Mouse (Mus musculus): Measurements from ENCODE around the gene Cdca5.

The Cdca5 gene

DNA sequence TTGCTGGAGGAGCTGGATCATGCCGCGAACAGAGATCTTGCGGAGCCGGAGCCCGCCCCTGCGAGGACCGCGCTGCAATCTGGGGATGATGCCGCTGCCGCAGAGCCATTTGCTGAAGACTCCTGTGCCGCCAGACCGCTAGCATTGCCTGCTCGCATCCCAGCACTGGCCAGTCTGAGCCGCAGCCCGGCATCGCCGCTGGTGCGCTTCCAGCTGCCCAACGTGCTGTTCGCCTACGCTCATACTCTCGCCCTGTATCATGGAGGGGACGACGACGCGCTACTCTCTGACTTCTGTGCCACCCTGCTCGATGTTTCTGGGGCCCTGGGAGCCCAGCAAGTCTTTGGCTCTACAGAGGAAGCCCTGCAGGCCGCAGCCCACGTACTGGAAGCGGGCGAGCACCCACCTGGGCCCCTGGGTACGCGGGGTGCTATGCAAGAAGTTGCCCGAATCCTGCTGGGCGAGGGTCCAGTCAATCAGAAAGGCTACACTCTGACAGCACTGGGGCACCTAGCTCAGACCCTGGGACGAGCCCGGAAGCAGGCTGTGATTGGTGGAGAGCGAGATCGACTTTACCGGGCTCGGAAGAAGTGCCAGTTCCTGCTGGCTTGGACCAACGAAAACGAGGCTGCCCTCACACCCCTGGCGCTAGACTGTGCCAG is 23.0 kb upstream of the Cdca5 start:
- DNase-seq (ENCODE audit: low read depth, low spot score), result no peak

DNA sequence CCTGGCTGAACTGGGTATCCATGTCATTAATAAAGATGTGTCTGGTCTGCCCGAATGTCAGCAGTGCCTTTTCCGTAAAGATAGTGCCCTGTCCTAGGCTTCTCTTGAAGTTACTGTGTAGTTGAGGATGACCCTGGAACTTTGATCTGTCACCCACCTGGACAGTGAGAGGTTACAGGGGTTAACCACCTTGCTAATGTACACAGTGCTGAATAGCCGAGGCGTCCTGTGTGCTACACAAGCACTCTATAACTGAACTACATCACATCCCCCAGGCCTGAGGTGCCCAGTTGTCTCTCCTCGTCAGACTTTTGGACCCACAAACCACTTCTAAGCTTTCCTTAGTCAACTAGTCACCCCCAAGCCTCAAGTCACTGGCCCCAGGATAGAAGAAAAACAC is 22.4 kb upstream of the Cdca5 start:
- DNase-seq (ENCODE audit: low read depth, low spot score), result no peak

DNA sequence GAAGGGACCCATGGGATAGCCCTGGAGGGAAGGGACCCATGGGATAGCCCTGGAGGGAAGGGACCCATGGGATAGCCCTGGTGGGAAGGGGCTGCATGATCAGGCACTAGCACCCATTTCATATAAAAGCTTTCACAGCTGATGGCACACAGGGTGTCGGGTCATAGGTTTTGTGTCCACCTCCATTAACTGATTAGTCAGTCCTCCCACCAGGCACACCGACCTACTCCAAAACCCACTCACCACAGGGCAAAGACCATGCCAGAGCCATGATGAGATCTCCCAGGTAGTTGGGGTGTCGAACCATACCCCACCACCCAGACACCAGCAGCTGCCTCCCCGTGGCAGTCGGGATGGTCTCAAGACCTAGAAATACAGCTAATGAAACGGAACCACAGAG is 21.7 kb upstream of the Cdca5 start:
- no peak for DNase-seq (ENCODE audit: low read depth, low spot score)

GRCm38 (mm10) chr19:6066571-6066970 is 18.2 kb upstream of the Cdca5 start:
- no peak for DNase-seq (ENCODE audit: low read depth, low spot score)

- no peak for DNase-seq (ENCODE audit: low read depth, low spot score)
Observed at GRCm38 (mm10) chr19:6067011-6067723, 17.6 kb upstream of the Cdca5 start.

DNA sequence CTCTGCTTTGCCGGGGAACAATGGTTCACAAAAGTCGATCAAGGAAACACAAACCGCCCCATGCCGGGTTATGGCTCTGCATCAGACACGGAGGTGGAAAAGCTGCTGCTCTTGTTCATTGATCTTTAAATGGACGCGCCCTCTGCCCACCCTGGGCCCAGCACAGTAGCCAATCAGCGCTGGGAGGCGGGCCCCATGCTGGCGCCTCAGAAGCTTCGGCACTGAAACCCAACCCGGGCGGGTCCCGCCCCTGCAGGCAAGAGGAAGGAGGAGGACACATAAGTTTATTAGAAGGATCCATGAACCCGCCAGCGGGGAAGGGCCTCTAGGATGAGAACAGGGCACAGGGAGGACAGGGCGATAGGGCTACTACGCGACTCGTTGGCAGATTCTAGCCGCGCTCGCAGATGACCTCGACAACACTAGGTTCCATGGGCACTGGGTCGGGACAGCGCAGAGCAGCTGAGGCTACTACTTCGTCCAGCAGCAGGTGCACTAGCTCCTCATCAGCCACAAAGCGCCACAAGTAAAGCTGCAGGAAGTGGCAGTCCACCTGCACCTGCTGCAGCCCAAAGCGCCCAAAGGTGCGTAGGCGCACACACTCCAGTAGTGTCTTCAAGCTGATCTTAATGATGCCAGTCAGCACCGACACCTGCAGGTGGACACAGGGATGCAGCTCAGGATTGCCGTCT is 16.9 kb upstream of the Cdca5 start, which contains the start of gene Tm7sf2:
Gene Tm7sf2 (minus strand): TSS at position 650 of the 692 bp plus-strand sequence.
- DNase-seq (ENCODE audit: low read depth, low spot score), result no peak

DNA sequence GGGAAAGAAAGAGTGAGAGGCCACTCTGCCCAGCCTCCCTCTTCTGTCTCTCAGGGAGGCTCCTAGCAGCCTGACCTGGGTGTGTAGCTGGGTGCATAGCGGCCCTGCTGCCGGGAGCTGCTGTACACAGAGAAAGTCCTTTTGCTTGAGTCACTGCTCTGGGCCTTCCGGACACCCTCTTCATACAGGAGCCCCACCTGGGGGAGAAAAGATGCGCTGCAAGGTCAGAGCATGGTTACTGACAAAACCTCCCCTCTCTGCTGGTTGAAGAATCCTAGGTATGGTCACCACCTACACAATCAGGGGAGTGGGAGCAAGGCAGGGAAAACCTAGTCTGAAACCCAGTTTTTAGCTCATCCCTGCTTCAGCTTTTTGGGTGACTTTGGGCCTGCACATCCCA is 15.8 kb upstream of the Cdca5 start:
- no peak for DNase-seq (ENCODE audit: low read depth, low spot score)

DNA sequence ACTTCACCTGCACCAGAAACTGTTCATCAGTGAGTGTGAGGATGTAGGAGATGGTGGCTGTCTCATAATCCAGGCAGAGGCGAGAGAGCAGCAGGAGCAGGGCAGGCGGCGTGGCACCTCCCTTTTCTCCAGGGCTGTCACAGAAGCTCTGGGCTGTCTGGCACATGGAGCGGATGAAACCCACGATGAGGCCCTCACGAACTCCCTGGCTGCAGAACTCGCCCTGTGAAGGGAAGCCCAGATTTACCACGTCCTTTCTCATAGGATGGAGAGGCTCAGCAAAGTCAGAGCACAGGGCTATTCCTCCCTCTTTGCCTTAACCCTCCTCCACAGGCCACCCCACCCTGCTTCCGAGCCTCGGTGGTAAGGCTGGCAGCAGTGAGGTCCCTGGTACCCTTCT is 14.9 kb upstream of the Cdca5 start:
- DNase-seq (ENCODE audit: low read depth, low spot score), result no peak

DNA sequence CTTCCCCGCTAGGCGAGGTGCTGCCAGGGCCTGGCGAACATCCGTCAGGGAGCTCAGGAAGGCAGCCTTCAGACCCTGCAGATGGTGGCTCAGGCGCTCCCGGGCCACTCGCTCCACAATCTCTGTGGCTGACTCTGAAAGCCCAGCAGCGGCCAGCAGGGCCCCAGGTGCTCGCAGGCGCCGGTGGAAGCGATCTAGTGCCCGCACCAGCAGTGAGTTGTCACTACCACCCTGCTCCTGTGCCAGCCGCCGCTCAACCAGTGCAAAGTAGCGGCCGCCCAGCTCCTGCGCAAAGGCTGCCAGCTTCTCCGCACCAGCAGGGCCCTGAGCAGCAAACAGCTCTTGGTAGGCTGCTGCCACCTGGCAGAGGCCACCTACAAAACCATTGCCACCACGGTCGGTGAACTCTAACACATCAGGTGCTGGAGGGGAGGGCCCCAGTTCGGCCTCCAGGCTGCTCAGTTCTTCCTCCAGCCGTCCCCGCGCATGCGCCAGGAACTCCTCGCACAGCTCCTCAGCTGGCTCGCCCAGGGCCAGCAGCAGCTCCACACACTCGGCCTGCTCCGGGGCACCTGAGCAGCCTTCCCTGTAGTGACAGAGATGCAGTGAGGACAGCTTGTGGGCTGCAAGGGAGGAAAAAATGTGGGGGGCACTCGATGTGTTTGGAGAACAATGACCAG is 14.1 kb upstream of the Cdca5 start:
- DNase-seq (ENCODE audit: low read depth, low spot score), result no peak

- DNase-seq (ENCODE audit: low read depth, low spot score), result no peak
Observed at GRCm38 (mm10) chr19:6071261-6071660, 13.5 kb upstream of the Cdca5 start.

DNA sequence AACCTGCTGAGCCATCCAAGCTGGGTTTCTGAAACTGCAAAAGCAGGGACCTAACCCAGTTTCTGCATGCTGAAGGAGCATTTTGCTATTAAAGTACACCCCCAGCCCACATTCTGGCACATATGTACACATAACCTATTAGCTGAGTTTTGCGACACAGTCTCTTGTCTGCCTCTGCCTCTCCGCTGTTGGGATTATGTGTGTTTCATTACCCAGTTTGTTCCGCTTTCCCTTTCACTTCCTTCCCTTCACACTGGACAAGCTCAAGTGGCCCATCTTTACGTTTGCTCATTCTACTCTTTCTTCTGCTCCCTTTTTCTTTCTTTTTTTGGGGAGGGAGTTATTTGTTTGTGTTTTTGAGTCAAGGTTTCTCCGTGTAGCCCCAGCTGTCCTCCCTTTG is 10.9 kb upstream of the Cdca5 start:
- no peak for DNase-seq (ENCODE audit: low read depth, low spot score)

GRCm38 (mm10) chr19:6076564-6077393 is 8.0 kb upstream of the Cdca5 start, which contains the start of gene Vps51:
Vps51 (minus strand) TSS chr19:6077231.
- DNase-seq (ENCODE audit: low read depth, low spot score), result peak; percentile 84

- no peak for DNase-seq (ENCODE audit: low read depth, low spot score)
Observed at GRCm38 (mm10) chr19:6079983-6080480, 4.8 kb upstream of the Cdca5 start, which contains the start of gene Tmem262. Tmem262 (plus strand) TSS chr19:6080033.

- DNase-seq (ENCODE audit: low read depth, low spot score), result no peak
Observed at GRCm38 (mm10) chr19:6082156-6082555, 2.6 kb upstream of the Cdca5 start, which contains the start of gene Gm28374. Gm28374 (minus strand) TSS chr19:6082256.

DNA sequence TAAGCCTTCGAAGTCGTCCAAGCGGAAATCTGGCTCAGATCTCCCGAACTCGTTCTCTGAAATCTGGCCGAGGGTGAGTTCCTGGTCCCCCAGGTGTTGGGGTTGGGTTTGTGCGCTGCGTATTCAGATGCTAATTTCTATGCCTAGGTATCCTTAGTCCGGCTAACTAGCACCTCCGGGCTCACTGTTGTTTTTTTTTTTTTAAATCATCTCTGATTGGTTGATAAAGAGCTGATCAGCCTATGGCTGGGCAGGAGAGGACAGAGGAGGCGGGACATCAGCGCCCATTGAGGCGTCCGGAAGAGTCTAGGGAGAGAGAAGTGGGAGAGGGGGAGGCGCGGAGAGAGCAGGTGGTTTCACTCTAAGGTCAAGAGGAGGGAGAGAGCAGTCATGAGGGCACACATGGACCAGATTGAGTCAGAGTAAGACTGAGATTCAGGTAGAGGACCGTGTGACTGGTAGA is 665 bp downstream of the Cdca5 start:
- DNase-seq (ENCODE audit: low read depth, low spot score), result no peak

- DNase-seq (ENCODE audit: low read depth, low spot score), result no peak
Observed at GRCm38 (mm10) chr19:6088841-6089240, 4.1 kb downstream of the Cdca5 start.

- DNase-seq (ENCODE audit: low read depth, low spot score), result no peak
Observed at GRCm38 (mm10) chr19:6094119-6094518, 9.3 kb downstream of the Cdca5 start, which contains the start of gene AC131692.1. AC131692.1 (plus strand) TSS chr19:6094419.

DNA sequence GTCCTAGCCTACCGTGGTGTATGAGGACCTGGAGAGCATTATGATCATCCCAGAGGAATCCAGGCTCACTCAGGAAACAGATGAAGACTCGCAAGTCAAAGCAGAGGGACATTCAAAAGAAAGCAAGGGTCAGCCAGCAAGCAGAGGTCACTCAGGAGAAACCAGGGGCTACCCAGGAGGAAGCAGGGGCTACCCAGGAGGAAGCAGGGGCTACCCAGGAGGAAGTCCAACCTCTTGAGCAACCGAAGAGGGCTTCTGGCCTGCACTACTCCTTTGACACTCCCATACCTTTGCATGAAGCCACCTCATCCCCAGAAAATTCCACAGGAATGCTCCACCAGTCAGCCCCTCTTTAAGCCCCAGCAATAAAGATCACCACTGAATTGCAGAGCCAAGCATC is 13.1 kb downstream of the Cdca5 start:
- DNase-seq (ENCODE audit: low read depth, low spot score), result no peak

DNA sequence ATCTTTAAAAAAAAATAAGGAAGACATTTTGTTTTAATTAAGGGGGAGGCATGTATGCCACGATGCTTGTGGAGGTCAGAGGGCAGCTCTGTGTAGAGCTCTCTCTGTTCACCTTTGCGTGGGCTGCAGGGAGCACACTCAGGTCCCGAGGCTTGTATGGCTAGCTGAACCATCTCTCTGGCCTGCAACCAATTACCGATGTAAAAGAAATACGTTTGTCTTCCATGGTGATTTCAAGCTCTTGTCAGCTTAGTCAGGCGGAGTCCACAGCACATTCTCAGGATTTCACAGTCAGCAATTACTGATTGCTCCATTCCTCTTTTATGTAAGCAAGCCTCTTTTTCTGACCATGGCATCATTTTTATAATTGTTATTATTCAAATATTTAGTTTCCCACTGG is 16.4 kb downstream of the Cdca5 start:
- no peak for DNase-seq (ENCODE audit: low read depth, low spot score)

GRCm38 (mm10) chr19:6102169-6102853 is 17.5 kb downstream of the Cdca5 start:
- DNase-seq (ENCODE audit: low read depth, low spot score), result no peak
